Mouse (Mus musculus) gastrocnemius, adult 18-20 months (tissue): ENCODE measurements at regions not wholly inside any gene's neighbourhood (a gene's known extent, or its start where the extent isn't known, plus 50 kb on each side); places are given as distances from the start of the nearest gene placed in this dataset.
"Not testable (repeated sequence)": the region's sequence is repeated elsewhere in the genome, so short reads cannot be mapped to it uniquely, and the experiment has no call there.

Experiments used
- DNase-seq: peaks from one replicate; pipeline ENCODE4 v3.0.0; 2021; ENCODE audit warnings: low spot score

- no peak for DNase-seq
Observed at GRCm38 (mm10) chr15:87818566-87818965, 274.5 kb downstream of the Fam19a5 start.

GRCm38 (mm10) chr15:87842097-87842496, 298.0 kb downstream of the Fam19a5 start:
- no peak for DNase-seq

- DNase-seq: no peak
Observed at GRCm38 (mm10) chr15:87859069-87859468, 315.0 kb downstream of the Fam19a5 start.

- DNase-seq: no peak
Observed at GRCm38 (mm10) chr15:87876286-87876899, 332.3 kb downstream of the Fam19a5 start.

GRCm38 (mm10) chr15:87890903-87891302, 346.8 kb downstream of the Fam19a5 start:
- DNase-seq: no peak

GRCm38 (mm10) chr15:87894866-87895265, 350.8 kb downstream of the Fam19a5 start:
- DNase-seq: not testable (repeated sequence)

- DNase-seq: no peak
Observed at GRCm38 (mm10) chr15:87898655-87899054, 354.6 kb downstream of the Fam19a5 start.

- no peak for DNase-seq
Observed at GRCm38 (mm10) chr15:87904436-87904835, 360.3 kb downstream of the Fam19a5 start.

- no peak for DNase-seq
Observed at GRCm38 (mm10) chr15:87906310-87906709, 362.2 kb downstream of the Fam19a5 start.

- no peak for DNase-seq
Observed at GRCm38 (mm10) chr15:87922091-87922490, 378.0 kb downstream of the Fam19a5 start.

- DNase-seq: no peak
Observed at GRCm38 (mm10) chr15:87922781-87923446, 378.8 kb downstream of the Fam19a5 start.

- no peak for DNase-seq
Observed at GRCm38 (mm10) chr15:87923906-87924305, 379.8 kb downstream of the Fam19a5 start.

GRCm38 (mm10) chr15:87936041-87936440, 391.9 kb downstream of the Fam19a5 start:
- DNase-seq: no peak

- peak; percentile 5 for DNase-seq
Observed at GRCm38 (mm10) chr15:87940837-87941236, 396.7 kb downstream of the Fam19a5 start.

- DNase-seq: no peak
Observed at GRCm38 (mm10) chr15:87952531-87952930, 408.4 kb downstream of the Fam19a5 start.

GRCm38 (mm10) chr15:87955685-87956256, 411.7 kb downstream of the Fam19a5 start:
- DNase-seq: no peak

- no peak for DNase-seq
Observed at GRCm38 (mm10) chr15:87958866-87959265, 414.8 kb downstream of the Fam19a5 start.

- DNase-seq: no peak
Observed at GRCm38 (mm10) chr15:87972641-87973040, 428.5 kb downstream of the Fam19a5 start.

- DNase-seq: no peak
Observed at GRCm38 (mm10) chr15:87987322-87987985, 443.4 kb downstream of the Fam19a5 start.

- no peak for DNase-seq
Observed at GRCm38 (mm10) chr15:87994546-87994945, 450.4 kb downstream of the Fam19a5 start.

GRCm38 (mm10) chr15:88017076-88017475, 473.0 kb downstream of the Fam19a5 start:
- no peak for DNase-seq

GRCm38 (mm10) chr15:88032751-88033150, 488.7 kb downstream of the Fam19a5 start:
- DNase-seq: no peak
